14 mouse cellular contexts compared by ENCODE assay signal in the genomic region with DNA sequence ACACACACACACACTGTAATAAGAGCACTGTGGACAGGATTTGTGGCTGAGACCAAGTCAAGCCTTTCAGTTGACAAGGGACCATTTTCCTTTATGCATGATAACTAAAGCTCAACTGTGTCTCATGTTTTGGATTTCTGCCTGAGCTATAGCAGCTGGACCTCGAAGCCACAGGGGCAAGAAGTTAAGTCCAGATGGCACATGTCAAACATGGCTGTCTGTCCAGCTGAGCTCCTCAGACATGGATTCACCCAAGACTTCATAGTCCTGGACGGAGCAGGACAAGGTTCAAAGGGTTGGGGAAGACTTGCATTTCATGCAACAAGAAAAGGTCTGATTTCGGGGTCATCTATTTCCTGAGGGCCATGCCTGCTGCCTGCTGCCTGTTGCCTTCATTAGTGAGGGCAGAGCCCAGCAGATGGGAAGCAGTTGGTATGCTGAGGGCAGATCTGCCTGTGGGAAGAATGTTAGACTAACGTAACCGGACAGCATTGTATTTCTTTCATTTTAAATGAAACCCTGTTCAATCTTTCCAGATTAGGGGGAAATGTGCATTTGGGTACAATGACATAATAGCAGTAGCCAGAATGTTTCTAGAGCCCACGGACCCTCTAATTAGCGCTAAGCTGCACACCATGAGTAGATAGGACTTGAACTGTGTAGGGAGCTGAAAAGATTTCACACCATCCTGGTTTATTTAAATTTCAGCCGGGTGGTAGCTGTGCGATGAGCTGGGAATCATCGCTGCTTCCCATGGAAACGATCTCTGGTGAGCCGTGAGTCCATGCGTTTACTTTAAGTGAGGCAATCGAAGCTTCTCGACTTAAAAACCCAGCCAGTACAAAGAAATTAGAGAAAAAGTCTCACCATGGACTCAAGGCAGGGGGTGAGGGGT.
A peak's percentile ranks its signal among the peaks of the same experiment; 100 is the strongest.
DNase-seq lines count a peak whose midpoint lies in the region; ATAC-seq and TF ChIP-seq lines count a peak whose summit lies in the region.
"Had no signal": no experiment of that assay in that cellular context is flagged by ENCODE, and none has a peak within 500 bp of the region (broad histone marks: within the 10 kb centered on the region; RNA-seq: fewer than 3 reads in every experiment).

No protein-coding gene starts in this region.

- H3K27ac ChIP-seq in intestine, embryonic 14.5 days (ENCODE audit: low read depth), result peak overlapping the region; percentile 29; the same call in 1 of the 2 replicates
- H3K27ac ChIP-seq in intestine, postnatal 0 days (ENCODE audit: low read depth, low read length), result no peak overlapping the region
- no peak overlapping the region for H3K27ac ChIP-seq in lung, postnatal 0 days (ENCODE audit: low read length)
- H3K27ac ChIP-seq in forebrain, embryonic 15.5 days (replicated peaks), result peak overlapping the region; percentile 45
- H3K27ac ChIP-seq in stomach, embryonic 15.5 days, result peak overlapping the region; percentile 51
- H3K27ac ChIP-seq: embryonic facial prominence, embryonic 15.5 days; heart, embryonic 10.5 days had no signal

- 55% methylated on average over 15 of the region's 15 CpGs for WGBS in intestine, embryonic 14.5 days
- WGBS in intestine, postnatal 0 days, result 67% methylated on average over 15 of the region's 15 CpGs
- WGBS in lung, postnatal 0 days, result 56% methylated on average over 15 of the region's 15 CpGs
- 20% methylated on average over 15 of the region's 15 CpGs for whole genome bisulfite sequencing in forebrain, embryonic 15.5 days
- 48% methylated on average over 15 of the region's 15 CpGs for WGBS in stomach, embryonic 15.5 days

- H3K9ac ChIP-seq in intestine, embryonic 14.5 days (ENCODE audit: low read length), result no peak overlapping the region
- no peak overlapping the region for H3K9ac ChIP-seq in intestine, postnatal 0 days (ENCODE audit: low read depth, low read length)
- H3K9ac ChIP-seq in lung, postnatal 0 days (replicated peaks; ENCODE audit: low read depth), result no peak overlapping the region
- no peak overlapping the region; the same call in 1 of the 2 replicates for H3K9ac ChIP-seq in forebrain, embryonic 15.5 days (replicated peaks)
- no peak overlapping the region for H3K9ac ChIP-seq in stomach, embryonic 15.5 days
- H3K9ac ChIP-seq: embryonic facial prominence, embryonic 15.5 days had no signal

- ATAC-seq in intestine, embryonic 14.5 days (replicated peaks; ENCODE audit: low FRiP score, low TSS enrichment, low read depth), result no peak
- no peak for ATAC-seq in intestine, postnatal 0 days
- peak; percentile 67; the same call in 1 of the 2 replicates for ATAC-seq in lung, postnatal 0 days
- peak; percentile 42; the same call in 1 of the 2 replicates for ATAC-seq in forebrain, embryonic 15.5 days (replicated peaks)
- no peak for ATAC-seq in stomach, embryonic 15.5 days (ENCODE audit: insufficient read depth, low FRiP score, low read depth)
- ATAC-seq: CD4-positive, CD25-positive, alpha-beta regulatory T cell, adult 4 months; Patski had no signal

- no peak overlapping the region for H3K4me2 ChIP-seq in intestine, embryonic 14.5 days (ENCODE audit: low read length)
- no peak overlapping the region for H3K4me2 ChIP-seq in intestine, postnatal 0 days (replicated peaks; ENCODE audit: low read depth)
- no peak overlapping the region for H3K4me2 ChIP-seq in lung, postnatal 0 days (replicated peaks; ENCODE audit: low read depth, low read length)
- no peak overlapping the region for H3K4me2 ChIP-seq in forebrain, embryonic 15.5 days (replicated peaks)
- peak overlapping the region; percentile 8; the same call in 1 of the 2 replicates for H3K4me2 ChIP-seq in stomach, embryonic 15.5 days
- H3K4me2 ChIP-seq: embryonic facial prominence, embryonic 15.5 days had no signal

- no peaks in the 10 kb centered on the region for H3K36me3 ChIP-seq in intestine, embryonic 14.5 days (ENCODE audit: control insufficient read depth, insufficient read depth, low read length)
- no peaks in the 10 kb centered on the region; the same call in 1 of the 2 replicates for H3K36me3 ChIP-seq in intestine, postnatal 0 days (ENCODE audit: control insufficient read depth, insufficient read depth)
- H3K36me3 ChIP-seq in lung, postnatal 0 days (ENCODE audit: insufficient read depth, low read length), result no peaks in the 10 kb centered on the region
- no peaks in the 10 kb centered on the region for H3K36me3 ChIP-seq in forebrain, embryonic 15.5 days
- H3K36me3 ChIP-seq in stomach, embryonic 15.5 days, result no peaks in the 10 kb centered on the region
- H3K36me3 ChIP-seq: embryonic facial prominence, embryonic 15.5 days; heart, embryonic 10.5 days had no signal

- H3K27me3 ChIP-seq in intestine, embryonic 14.5 days (replicated peaks; ENCODE audit: control insufficient read depth, insufficient read depth, low read length), result no peaks in the 10 kb centered on the region
- no peaks in the 10 kb centered on the region for H3K27me3 ChIP-seq in intestine, postnatal 0 days (replicated peaks; ENCODE audit: control insufficient read depth, insufficient read depth, low read length)
- no peaks in the 10 kb centered on the region for H3K27me3 ChIP-seq in lung, postnatal 0 days (replicated peaks; ENCODE audit: insufficient read depth, low read length)
- no peaks in the 10 kb centered on the region for H3K27me3 ChIP-seq in forebrain, embryonic 15.5 days
- no peaks in the 10 kb centered on the region for H3K27me3 ChIP-seq in stomach, embryonic 15.5 days (replicated peaks)
- H3K27me3 ChIP-seq: embryonic facial prominence, embryonic 15.5 days; Patski had no signal

- H3K4me3 ChIP-seq in intestine, embryonic 14.5 days (ENCODE audit: low read depth, low read length), result no peak overlapping the region
- H3K4me3 ChIP-seq in intestine, postnatal 0 days (ENCODE audit: low read depth, low read length), result no peak overlapping the region
- no peak overlapping the region for H3K4me3 ChIP-seq in lung, postnatal 0 days (ENCODE audit: low read depth, low read length)
- H3K4me3 ChIP-seq in forebrain, embryonic 15.5 days, result no peak overlapping the region
- H3K4me3 ChIP-seq in stomach, embryonic 15.5 days (replicated peaks), result no peak overlapping the region
- H3K4me3 ChIP-seq: embryonic facial prominence, embryonic 15.5 days; heart, embryonic 10.5 days had no signal

- TF ChIP-seq EP300 in lung, postnatal 0 days (IDR thresholded peaks at IDR 0.05), result no peak

- no peaks in the 10 kb centered on the region for H3K9me3 ChIP-seq in intestine, embryonic 14.5 days (ENCODE audit: control insufficient read depth, low read length)
- no peaks in the 10 kb centered on the region for H3K9me3 ChIP-seq in intestine, postnatal 0 days (ENCODE audit: control insufficient read depth)
- no peaks in the 10 kb centered on the region for H3K9me3 ChIP-seq in lung, postnatal 0 days (ENCODE audit: low read length)
- H3K9me3 ChIP-seq in forebrain, embryonic 15.5 days, result no peaks in the 10 kb centered on the region
- H3K9me3 ChIP-seq in stomach, embryonic 15.5 days, result no peaks in the 10 kb centered on the region
- H3K9me3 ChIP-seq: embryonic facial prominence, embryonic 15.5 days; heart, embryonic 10.5 days had no signal

- DNase-seq in intestine, embryonic 14.5 days (ENCODE audit: low spot score), result no peak
- DNase-seq in lung, postnatal 0 days (ENCODE audit: low spot score), result peak; percentile 43
- DNase-seq in lung, postnatal 25 days (ENCODE audit: low spot score), result no peak
- no peak for DNase-seq in urinary bladder, postnatal 25 days (ENCODE audit: low spot score)
- DNase-seq: cerebellum, postnatal 25 days; liver; thymus, postnatal 4 days had no signal

- peaks cover 17% of the 10 kb centered on the region for H3K4me1 ChIP-seq in intestine, embryonic 14.5 days (replicated peaks; ENCODE audit: control insufficient read depth, insufficient read depth, low read length)
- H3K4me1 ChIP-seq in intestine, postnatal 0 days (replicated peaks; ENCODE audit: control insufficient read depth, insufficient read depth, low read length), result peaks cover 12% of the 10 kb centered on the region
- peaks cover 3% of the 10 kb centered on the region; the same call in 1 of the 2 replicates for H3K4me1 ChIP-seq in lung, postnatal 0 days (ENCODE audit: insufficient read depth, low read depth, low read length)
- H3K4me1 ChIP-seq in forebrain, embryonic 15.5 days, result peaks cover 38% of the 10 kb centered on the region
- peaks cover 21% of the 10 kb centered on the region for H3K4me1 ChIP-seq in stomach, embryonic 15.5 days

- TF ChIP-seq CTCF in intestine, postnatal 0 days (IDR thresholded peaks at IDR 0.05; ENCODE audit: low read depth), result no peak
- no peak for TF ChIP-seq CTCF in lung, postnatal 0 days (IDR thresholded peaks at IDR 0.05)

Comparison
In these comparisons a context has a peak if more than half of its experiments do, and no peak if none do; other contexts are left out.
1. H3K27ac ChIP-seq: peak in intestine, embryonic 14.5 days (single experiment), forebrain, embryonic 15.5 days (single experiment) and stomach, embryonic 15.5 days (single experiment); none in intestine, postnatal 0 days (single experiment) and lung, postnatal 0 days (single experiment).
2. ATAC-seq: peak in lung, postnatal 0 days (single experiment) and forebrain, embryonic 15.5 days (single experiment); none in intestine, embryonic 14.5 days (single experiment), intestine, postnatal 0 days (single experiment) and stomach, embryonic 15.5 days (single experiment).